Comparison of ENCODE assay signal across 25 mouse cellular contexts in the genomic region with DNA sequence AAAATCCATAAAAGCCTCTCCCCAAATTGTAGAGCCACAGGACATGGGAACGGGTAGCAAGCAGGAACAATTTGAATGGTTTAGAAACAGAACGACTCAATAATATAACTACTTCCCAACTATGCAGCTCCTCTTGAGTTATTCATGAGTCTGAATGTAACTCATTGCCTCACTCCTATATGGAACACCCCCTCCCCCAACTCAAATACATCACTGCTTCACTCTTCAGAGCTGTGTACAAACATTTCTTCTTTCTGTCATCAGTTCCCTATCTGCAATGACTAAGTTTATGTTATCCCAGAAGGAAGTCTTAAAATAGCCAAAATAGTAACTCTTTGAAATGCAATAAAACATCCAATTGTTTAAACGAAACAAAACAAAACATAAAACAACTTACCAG.
"Had no signal": no experiment of that assay in that cellular context is flagged by ENCODE, and none has a peak within 500 bp of the region (broad histone marks: within the 10 kb centered on the region; RNA-seq: fewer than 3 reads in every experiment).

No protein-coding gene starts in this region.

- H3K4me1 ChIP-seq: heart, embryonic 10.5 days; heart, embryonic 12.5 days; hindbrain, embryonic 10.5 days; hindbrain, embryonic 12.5 days; limb, embryonic 10.5 days; limb, embryonic 12.5 days had no signal

- ATAC-seq: forebrain, embryonic 16.5 days; hindbrain, embryonic 16.5 days; inflammation-experienced regulatory T-cells, adult 6 months; intestine, postnatal 0 days had no signal

- H3K27ac ChIP-seq: gastrocnemius, adult 2 months; heart, embryonic 10.5 days; hindbrain, embryonic 10.5 days; hindbrain, embryonic 12.5 days; hindbrain, embryonic 14.5 days; layer of hippocampus, adult 2 months; left cerebral cortex, adult 2 months; limb, embryonic 10.5 days; limb, embryonic 12.5 days had no signal

- DNase-seq: gastrocnemius, adult 2 months; gastrocnemius, postnatal 10 days; gastrocnemius, postnatal 25 days; heart, adult 18-20 months; heart, postnatal 10 days; heart, postnatal 4 days; kidney, adult 18-20 months; kidney, adult 8-10 months; kidney, postnatal 10 days; kidney, postnatal 25 days; kidney, postnatal 4 days; liver had no signal

- H3K36me3 ChIP-seq: heart, embryonic 10.5 days; heart, embryonic 12.5 days; hindbrain, embryonic 10.5 days; hindbrain, embryonic 12.5 days; limb, embryonic 10.5 days; limb, embryonic 12.5 days had no signal

- H3K9me3 ChIP-seq: heart, embryonic 10.5 days; heart, embryonic 12.5 days; hindbrain, embryonic 10.5 days; hindbrain, embryonic 12.5 days; limb, embryonic 10.5 days; limb, embryonic 12.5 days had no signal

- H3K4me2 ChIP-seq: heart, embryonic 12.5 days; hindbrain, embryonic 12.5 days; hindbrain, embryonic 14.5 days; limb, embryonic 12.5 days had no signal

- H3K4me3 ChIP-seq: gastrocnemius, adult 2 months; heart, embryonic 10.5 days; heart, embryonic 12.5 days; hindbrain, embryonic 10.5 days; hindbrain, embryonic 12.5 days; layer of hippocampus, adult 2 months; left cerebral cortex, adult 2 months; limb, embryonic 10.5 days; limb, embryonic 12.5 days had no signal

- H3K9ac ChIP-seq: heart, embryonic 12.5 days; hindbrain, embryonic 12.5 days; hindbrain, embryonic 14.5 days; limb, embryonic 12.5 days had no signal

- H3K27me3 ChIP-seq: heart, embryonic 12.5 days; hindbrain, embryonic 12.5 days; limb, embryonic 12.5 days had no signal
